Mouse (Mus musculus): Measurements from ENCODE around the gene Eml6.

DNA sequence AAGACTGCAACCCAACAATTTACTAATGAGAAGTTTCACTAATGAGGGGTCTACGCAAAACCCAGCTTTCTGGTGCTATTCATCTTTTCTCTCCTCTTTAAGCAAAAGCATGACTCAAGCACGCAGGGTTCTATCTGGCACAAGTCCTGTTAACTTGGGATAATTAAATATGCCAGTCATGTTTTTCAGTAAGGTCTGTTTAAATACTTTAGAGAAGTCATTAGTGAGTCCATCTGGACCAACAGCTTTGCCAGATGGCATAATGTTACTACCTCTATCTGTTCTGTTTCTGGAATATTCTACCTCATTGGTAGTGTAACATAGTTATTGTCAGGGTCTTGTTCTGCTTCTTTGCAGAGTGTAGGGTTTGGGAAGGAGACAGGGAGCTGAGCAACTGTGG is 101.5 kb downstream of the Eml6 start:
- no peak for TF ChIP-seq CTCF (IDR thresholded peaks at IDR 0.05; ENCODE audit: low read depth, low read length)
- no peak for TF ChIP-seq POLR2A (IDR thresholded peaks at IDR 0.05; ENCODE audit: extremely low read depth, insufficient read depth, low read length)
